Mouse (Mus musculus) B cell, adult 2 months (primary cell): ENCODE measurements around the gene Hcfc2.
A peak's percentile ranks its signal among the peaks of the same experiment; 100 is the strongest.

Experiments used
- DNase-seq, 2 experiments: peaks; one replicate each; pipeline ENCODE4 v3.0.0; 2022

Hcfc2 gene

DNA sequence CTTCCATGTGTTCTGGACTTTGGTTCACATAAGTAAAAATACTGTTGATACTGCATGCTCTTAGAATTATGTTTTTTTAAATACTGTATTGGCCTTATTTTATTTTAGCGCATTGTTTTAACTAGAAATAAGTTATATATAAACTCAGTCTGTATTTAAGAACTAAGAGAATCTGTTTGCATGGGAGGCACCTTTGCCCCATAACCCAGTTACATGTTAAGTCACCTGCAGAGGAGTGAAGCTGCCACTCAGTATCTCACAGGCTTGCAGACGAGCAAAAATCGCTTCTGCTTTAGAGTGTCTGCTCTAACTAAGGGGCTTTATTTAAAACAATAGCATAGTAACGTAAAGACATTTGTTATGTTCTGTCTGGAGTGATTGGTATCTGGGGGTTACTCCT is 45.9 kb downstream of the Hcfc2 start:
- DNase-seq = no peak

DNA sequence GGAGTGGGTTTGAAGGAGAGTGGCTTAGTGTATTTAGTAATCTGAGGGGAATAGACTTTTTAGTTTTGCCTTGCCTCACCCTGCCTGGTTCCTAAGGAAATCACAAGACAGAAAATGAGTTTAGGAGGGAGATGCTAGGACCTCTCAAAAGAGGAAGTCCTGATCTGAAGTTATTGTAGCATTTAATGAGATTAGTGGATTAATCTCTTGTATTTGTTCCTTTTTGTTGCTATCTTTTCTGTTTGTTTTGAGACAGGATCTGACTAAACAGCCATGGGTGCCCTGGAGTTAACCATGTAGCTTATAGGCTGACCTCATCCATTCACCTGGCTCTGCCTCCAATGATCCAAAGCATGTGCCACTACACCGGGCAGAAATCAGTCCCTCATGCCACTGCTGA is 46.6 kb downstream of the Hcfc2 start:
- no peak for DNase-seq

DNA sequence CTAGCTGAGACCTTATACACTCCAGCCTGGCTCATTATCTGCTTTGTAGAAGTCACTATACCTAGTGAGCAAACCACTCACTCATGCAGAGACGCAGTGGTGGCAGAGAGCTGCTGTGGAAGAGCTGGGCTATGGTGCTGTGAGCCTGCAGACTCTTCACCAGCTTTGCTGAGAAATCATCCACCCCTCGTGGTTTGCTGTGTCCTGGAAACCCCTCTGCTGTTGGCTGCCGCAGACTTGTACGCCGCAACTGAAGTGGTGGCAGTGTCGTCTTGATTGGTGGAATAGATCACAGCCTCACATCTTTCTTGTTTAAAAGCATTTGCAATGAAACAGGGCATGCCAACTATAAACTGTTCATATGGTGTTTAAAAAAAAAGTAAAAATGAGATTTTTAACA is 48.3 kb downstream of the Hcfc2 start:
- DNase-seq = no peak

DNA sequence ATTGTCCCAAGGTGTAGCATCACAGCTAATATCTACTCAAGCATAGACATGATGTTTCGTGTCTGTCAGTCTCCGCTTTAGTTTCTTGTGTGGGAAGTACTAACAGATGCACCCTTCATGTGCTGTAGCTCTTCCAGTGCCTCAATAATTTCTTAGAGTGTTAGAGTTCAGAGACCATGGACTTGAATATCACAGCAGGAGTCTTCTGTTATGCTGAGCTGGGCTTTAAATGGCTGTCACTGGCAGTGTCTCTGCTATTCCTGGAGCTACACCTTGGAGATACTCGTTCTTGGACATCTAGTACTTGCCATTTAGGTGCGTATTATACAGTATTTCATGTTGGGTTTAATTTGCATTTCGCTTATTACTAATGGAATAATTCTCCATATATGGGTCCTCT is 49.3 kb downstream of the Hcfc2 start:
- DNase-seq = no peak

DNA sequence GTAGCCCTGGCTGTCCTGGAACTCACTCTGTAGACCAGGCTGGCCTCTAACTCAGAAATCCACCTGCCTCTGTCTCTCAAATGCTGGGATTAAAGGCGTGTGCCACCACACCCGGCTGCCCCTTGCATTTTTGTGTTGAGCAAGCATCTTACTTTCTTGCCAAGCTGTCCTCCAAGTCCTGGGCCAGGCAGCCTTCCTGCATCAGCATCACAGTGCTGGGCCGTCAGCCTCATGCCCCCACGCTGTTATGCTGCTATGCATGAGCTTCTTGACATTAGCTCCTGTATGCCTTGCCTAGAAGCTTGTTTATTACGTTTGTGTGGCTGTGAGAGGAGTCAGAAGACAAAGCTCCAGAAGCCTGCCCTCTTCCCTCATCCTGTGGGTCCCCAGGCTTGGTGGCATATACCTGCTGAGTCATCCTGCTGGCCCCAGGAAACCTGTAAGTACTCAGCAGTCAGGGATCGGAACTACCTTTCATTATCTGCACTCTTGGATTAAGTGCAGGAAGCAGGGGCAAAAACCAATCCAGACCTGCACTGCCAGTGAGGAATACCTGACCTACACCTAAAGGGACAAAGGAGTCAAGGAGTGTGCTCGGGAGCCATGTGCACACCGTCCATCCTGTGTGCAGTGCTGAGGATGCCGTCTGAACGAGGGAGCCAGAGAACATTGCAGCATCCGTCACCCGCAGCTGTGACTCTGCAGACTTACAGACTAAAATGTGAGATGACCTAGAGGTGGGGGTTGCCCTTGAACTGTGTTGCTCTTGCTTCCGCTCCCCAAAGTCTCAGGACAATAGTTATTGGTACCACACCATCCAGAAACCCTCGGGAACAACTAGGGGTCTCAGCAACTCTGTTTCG is 51.3 kb downstream of the Hcfc2 start:
- DNase-seq = no peak

DNA sequence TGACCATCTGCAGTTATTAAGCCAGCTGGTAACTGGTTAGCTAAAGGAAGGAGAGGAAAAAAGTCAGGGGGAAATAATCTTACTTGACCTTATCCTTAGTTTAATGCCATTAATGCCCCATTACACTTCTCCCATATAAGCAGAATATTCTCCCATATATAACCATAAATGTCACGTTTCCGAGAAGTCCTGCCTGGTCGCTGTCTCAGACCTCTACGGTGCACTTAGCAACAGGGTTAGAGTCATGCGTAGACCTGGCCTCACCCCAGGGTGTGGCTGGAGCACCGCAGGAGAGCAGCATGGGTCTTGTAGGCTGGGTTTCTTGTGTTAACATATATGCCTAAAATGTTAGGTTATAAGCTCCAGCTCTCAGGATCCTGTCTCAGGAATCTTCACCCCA is 54.8 kb downstream of the Hcfc2 start:
- no peak for DNase-seq

DNA sequence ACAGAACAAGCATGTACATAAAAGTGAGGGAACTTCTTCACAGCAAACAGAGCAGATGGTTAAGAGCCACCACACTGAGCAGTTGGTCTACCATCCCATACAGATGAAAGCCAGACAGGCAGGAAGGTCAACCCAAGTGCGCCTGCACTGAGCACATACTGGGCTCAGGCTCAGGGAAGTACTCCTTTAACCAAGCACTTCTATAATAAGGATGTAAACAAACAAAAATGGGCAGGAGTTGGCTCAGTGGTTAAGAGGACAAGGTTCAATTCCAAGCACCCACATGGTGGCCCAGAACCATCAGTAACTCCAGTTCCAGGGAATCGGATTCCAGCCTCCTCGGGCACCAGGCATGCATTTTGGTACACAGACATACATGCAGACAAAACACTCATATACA is 57.0 kb downstream of the Hcfc2 start:
- no peak for DNase-seq

DNA sequence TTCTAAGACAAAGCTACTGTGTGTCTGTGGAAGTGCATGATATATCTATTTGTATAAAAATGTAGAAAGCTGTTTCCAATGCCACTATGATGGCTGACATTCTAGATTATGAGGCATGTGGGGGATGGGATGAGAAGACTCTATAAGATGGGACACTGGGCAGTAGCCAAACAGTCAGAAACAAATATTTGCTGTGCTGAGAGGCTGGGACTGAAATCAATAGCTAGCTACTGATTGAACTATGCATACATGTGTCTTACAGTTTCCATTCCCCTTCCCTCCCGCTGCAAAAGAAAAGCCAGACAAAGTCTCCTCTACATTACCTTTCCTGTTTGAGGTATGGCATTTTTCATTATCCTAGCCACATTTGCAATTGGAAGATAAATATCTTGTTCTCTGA is 58.7 kb downstream of the Hcfc2 start:
- no peak for DNase-seq

DNA sequence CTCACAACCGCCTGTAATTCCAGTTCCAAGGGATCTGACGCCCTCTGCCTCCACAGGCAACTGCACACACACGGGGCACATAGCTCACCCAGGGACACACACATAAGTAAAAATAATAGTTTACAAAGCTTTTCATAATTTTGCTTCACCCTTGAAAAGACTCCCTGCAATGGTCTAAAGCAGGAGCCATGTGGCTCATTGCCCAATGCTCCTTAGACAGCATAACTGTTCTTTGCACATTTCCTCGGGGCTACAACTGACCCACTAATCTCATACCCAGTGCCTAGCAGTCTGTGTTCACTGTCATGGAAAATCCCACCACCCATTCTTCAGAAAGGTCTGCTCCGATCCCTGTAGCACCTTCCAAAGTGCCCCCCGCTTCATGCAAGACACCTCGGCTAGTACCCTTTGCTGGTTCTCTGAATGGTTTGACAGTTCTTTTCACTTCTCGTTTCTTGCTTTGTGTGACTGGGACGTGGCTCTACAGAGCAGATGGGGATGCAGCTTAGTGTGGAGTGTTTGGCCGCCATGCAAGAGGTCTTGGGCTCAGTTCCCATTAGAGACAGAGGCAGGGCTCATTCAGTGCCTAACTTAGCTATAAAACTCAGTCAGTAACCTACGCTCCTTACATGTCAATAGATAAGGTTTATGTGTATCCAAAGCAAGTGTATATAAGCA is 59.4 kb downstream of the Hcfc2 start:
- DNase-seq = no peak

DNA sequence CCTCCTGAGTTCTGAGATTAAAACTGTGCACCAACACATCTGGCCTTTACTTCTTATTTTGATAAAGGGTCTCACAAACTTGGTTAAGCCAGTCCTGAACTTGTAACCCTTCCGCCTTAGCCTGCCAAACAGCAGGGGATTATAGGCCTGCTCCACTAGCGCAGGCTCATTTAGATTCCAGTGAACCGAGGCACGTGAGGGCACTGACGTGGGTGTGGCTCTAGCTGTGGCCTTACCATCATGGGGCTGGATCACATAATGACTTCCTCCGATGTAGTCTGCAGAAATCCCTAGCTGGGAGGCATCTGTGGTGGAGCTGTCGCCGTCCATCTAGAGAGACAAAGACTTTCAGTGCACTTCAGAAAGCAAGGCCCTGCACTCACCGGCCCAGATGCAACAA is 60.5 kb downstream of the Hcfc2 start:
- no peak for DNase-seq

DNA sequence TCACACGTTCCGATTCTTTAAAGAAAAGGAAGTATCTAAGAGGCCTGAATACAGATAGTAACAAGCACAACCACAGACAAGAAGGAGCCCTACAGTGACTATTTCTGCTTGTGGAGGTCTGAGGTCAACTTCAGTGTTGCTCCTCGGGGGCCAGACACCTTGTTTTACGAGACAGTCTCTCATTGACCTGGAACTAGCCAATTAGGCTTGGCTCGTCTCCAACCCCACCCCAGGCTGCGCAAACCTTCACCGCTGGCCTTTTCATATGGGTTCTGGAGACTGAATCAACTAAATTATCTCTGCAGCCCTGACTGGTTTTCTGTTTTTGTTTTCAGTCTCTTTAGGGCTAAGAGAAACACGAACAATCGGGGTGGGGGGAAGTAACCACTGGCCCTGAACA is 61.4 kb downstream of the Hcfc2 start:
- no peak for DNase-seq

DNA sequence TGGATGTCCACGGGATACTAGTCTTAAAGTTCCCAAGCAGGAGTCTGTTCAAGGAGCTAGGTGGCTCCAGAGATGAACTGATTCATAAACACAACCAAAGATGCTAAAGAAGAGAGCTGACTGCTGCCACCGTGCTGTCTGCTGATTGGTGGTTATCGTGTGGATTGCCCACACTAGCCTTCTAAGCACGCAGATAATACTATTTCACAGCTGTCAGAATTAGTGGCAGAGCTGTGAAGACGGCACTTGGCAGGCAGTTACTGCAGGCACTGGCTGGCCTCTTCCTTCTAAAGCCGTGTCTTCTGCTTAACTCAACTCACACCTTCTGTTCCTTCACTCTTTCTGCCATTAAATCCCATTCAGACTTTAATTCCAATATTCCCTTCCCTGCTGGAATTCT is 62.4 kb downstream of the Hcfc2 start:
- no peak for DNase-seq

DNA sequence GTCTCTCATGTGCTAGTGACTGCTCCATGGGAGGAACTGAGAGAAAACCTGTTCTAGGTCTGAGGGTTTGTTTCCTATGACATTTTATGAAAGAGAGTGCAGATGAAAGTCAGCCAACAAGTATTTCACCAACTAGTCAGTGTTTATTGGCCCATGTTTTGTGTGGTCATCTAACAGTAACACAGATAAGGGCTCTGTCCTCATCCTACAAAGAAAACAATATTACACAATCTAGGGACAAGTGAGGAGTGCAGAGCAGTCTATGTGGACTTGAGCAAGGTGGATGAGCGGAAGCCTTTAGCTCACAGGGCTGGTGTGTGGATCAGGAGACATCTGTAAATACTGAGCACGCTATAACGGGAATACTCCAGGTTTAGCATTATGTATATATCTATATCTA is 62.9 kb downstream of the Hcfc2 start:
- DNase-seq = no peak

DNA sequence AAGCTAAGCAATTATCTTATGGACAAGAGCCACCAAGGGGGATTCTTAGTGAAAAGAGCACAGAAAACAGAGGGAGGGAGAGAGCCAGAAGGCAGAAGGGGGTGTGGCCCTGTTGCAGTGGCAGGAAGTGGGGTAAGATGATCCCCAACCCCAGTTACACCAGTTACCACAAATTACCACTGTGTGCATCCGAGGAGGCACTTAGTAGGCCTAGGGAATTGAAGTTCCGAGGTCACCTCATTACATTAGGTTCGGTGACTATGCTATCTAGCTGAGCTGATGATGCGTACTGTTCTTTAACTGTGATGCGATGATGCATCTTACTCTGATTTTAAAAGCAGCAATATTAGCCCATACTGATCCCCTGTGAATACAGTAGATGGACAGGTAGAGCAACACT is 63.7 kb downstream of the Hcfc2 start:
- no peak for DNase-seq

DNA sequence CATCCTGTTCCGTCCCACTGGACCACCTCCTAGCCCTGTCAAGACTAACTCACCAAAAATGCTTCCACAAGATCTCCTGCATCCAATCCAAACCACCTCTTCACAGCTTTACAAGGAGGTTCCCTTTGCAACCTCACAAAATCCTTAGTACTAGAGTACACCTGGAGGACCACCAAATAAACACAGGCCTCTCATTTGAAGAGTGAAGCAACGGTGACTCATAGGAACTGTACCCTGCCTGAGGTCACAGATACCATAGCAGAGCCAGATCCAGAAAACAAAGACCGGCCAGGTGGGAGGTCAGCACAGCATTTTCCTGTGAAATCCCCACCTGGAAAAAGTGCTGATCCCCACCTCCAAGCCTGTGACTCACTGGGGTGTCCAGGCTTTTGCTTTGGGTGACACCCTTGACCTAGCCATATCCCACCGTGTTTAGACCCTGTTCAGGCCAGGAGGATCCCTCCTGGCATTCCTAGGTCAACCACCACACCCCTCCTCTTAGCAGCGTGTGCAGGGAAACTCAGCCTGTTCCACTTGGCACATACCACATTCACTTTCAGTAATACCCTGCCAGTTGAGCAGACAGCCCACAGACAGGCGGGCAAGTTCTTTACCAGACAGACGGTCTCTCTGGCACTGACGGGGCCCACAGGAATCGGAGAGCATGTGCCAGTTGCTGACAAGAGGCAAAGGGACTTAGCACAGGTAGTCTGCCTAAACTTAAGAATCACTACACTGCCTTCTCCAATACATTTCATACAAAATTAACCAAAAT is 65.3 kb downstream of the Hcfc2 start:
- DNase-seq = no peak

DNA sequence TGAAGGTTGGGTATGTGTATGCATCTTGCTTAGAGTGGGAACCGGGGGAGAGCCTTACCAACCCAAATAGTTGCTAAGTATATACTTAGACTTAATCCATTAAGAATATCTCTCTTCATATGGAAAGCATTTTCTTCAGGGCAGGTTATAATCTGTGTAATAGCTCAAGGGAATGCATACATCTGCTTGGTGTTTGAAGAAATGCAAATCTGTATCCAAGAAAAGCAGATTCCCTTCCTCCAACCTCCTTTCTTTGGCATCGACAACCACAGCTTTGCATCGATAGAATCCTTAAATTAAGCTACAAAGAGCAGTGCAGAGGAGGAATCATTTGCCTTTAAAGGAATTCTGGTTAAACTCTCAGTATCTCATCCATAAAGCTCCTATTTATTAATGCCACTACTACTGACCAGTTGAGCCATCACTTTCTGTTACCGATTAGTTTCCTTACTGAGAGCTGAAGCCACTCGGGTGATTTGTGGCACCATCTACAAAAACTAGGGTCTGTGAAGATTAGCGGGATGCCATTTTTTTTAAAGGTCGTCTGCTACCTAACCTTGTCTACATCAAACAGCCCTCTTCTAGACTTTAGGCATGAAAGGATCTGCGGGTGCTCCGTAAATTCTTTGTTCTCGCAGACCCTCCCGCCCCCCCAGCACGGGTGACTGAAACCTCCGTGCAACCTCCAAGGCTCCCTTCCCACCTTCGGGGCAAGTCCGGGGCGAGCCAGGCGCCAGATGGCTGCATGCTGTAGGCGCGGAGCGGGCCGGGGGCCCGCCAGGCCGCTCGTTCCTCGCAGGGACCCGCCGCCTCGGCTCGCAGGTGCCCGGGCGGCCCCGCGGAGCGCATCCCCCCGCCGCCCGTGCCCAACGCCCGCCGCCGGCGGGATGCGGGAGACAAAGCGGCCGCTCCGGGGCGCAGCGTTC is 67.1 kb downstream of the Hcfc2 start:
- DNase-seq = no peak

DNA sequence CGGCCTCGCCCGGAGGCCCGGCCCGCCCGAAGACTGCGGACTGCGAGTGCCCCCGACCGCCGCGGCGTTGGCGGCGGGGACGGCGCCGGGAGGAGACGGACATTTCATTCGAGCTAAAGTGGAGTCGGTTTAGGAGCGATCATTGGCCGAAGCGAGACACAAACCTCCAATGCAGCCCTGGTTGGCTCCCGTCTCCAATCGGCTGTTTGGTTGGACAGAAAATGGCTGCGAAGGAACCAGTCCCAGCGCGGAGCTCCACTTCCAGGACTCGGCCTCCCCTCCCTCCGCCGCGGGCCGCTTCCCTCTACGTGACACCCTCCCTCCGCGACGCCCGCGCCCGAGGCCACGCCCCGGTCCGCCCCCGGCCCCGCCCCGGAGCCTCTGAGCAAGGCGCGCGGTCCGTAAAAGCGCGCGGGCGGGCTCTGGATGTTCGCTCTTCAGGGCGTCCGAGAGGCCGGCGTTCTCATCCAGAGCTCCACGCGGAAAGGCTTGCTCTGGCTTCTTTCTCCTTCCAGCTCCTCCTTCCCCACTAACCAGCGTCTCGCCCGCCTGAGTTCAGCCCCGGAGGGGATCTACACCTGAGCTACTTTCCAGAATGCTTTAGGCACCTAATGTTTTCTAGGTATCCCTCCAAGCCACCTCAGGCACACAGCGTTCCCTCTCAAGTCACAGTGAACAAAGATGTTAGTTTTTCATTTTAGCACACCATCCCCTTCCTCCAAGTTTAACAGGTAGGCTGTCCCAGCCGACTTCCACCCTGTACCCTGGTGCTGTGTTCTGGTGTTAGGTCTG is 68.1 kb downstream of the Hcfc2 start, which contains the start of gene Nfyb:
Nfyb (minus strand) TSS at position 305 of the 792 bp plus-strand sequence.
- peak; percentile 98 for DNase-seq

DNA sequence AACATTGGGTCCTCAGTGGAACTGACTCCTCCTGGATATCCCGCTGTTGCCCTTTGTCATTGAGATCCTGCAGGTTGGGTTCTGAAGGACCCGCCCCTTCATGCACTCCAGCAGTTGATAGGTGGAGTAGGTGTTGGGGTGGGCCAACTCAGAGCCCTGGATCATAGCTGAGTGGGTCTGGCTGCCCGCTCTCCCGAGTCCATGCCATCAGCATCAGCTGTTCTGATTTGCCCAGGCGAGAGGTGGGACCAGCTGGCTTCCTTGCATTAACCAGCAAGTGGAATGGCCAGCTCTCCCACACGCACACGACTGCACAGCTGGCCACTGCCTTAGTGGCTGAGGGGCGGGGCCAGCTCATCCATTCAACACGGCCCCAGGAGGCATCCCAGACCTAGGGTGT is 72.9 kb downstream of the Hcfc2 start:
- no peak for DNase-seq

DNA sequence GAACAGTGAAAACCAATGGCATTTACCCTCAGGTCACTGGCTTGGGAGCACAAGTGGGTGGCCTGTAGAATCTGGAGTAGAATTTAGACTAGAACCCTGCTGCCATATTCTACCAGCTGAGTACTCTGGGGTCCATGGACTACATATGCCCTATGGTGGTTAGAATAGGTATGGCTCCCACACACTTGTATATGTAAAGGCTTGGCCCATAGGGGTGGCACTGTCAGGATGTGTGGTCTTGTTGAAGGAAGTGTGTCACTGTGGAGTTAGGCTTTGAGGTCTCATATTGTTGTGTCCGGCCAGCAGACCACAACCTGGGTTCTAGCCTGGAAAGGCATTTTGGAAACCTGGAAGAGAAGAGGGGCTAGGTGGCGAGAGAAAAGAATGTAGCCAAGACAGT is 74.8 kb downstream of the Hcfc2 start:
- DNase-seq = no peak

DNA sequence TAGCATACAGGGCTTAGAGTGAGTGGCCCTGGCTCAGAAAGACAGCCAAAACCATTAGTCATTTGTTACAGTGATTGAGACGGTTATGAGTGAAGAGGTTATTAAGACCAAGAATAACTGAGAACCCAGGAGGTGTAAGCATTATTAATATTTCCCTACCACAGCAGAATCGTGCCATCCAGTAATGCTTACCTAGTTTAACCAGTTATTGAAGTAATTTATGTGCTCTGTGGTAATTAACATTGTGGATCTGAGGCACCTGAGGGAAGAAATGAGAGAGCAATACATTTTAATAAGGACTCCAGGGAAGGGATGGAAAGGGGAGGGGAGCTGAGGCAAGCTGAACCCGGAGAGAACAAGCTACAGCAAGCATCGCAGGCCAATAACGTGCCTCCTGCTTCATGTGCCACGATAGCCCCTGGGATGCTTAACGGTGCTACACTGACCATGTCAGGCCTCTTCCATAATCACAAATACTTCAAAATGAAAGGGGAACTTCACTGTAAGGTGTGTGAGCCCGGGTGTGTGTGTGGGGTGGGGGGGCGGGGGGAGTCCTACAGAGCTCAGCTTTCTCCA is 75.7 kb downstream of the Hcfc2 start:
- DNase-seq = no peak

DNA sequence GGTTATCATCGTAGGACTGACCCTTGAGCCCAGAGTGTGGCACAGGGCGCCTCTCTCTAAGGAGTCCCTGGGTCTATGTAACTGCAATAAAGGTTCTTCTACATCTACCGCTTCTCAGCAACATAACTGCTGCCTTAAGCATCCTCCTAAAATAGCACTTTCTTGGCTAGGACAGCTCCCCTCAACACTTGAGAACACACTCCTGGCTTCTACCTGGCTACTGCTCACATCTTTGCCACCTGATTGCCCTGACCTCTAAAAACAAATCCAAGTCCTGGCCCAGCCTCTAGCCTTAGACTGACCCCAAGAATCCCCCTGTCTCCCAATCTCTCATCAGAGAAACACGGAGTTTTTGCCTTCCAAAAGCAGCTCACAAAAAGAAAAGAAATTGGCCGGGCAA is 78.9 kb downstream of the Hcfc2 start:
- no peak for DNase-seq
